Mouse (Mus musculus): Measurements from ENCODE around the gene Ddx11. TPM values are rescaled to one million over a fixed set of nuclear protein-coding genes. Genes with fewer than 3 reads are reported as not detected.

The Ddx11 gene
- polyA plus RNA-seq (2015; fragmentation: Nextera tagmentation; extraction: Ambion mirVana), result 6.4 and 6.5 TPM in 2 replicates

DNA sequence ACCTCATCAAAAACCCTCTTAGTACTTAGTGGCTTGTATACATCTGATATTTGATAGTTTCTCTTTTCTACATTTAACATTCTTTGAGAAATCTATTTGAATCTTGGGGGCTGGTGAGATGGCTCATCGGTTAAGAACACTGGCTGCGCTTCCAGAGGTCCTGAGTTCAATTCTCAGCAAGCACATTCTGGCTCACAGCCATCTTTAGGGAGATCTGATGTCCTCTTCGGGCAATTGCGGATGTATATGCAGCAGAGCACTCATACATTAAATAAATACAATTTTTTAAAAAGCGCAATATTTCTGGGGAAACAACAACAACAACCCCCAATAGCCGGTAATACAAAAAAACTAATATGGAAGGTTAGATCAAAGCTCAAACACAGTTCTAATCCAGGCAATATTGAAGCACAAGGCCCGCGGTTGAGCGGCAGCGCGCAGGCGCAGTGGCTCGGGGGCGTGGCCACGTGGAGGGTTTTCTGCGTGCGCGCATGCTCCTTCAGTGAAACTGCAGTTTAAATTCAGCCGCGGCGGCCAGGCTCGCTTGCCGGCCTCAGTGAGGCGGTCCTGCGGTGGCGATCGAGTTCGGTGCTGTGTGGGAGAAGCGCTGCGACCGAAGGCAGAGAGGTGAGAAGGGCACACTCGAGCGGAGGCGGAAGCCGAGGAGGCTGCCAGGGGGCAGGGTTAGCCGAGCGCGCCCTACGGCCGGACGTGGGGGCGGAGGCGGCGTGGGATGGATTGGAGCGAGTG, at the start of gene Ddx11:
Gene Ddx11, plus strand, starts transcription at position 455 of the 750 bp plus-strand sequence.
- peaks cover 40% of the 10 kb centered on the region for H3K36me3 ChIP-seq (replicated peaks)
- peaks cover 30% of the 10 kb centered on the region for H3K4me1 ChIP-seq (replicated peaks)
- H3K27ac ChIP-seq (replicated peaks), result peak within 1 kb of the TSS; percentile 92
- ATAC-seq (ENCODE audit: insufficient read depth), result peak; percentile 88
- no peaks in the 10 kb centered on the region for H3K27me3 ChIP-seq
- WGBS (ENCODE audit: insufficient replicate concordance), result 4% methylated on average over 45 of the region's 45 CpGs
- peak within 1 kb of the TSS; percentile 78 for H3K4me2 ChIP-seq
- H3K4me3 ChIP-seq (replicated peaks), result peak within 1 kb of the TSS; percentile 93
- H3K9me3 ChIP-seq (replicated peaks), result no peaks in the 10 kb centered on the region
- H3K9ac ChIP-seq, result peak within 1 kb of the TSS; percentile 82

DNA sequence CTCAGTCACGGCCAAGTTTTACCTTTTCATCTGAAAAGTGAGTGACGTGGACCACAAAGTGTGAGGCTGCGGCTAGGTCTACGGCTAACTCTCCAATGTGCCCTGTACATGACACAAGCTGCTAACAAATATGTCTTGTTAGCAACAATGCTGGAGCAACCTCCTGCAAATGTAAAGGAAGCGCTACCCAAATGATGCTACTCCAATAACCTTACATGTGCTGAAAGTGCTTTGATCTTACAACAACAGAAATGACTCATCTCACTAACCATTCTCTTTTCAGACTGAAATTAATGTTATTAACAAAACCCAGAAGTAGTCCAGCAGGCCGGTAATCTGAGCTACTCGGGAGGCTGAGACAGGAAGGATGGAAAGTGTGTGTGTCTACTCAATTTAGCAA, 49.3 kb upstream of the Ddx11 start:
- 71% methylated on average over 7 of the region's 7 CpGs for WGBS (ENCODE audit: insufficient replicate concordance)

GRCm38 (mm10) chr17:66075827-66076173, 47.5 kb upstream of the Ddx11 start:
- Histone ChIP-seq H3K36me3 (replicated peaks) (peaks cover 13% of the 10 kb centered on the region), H3K9ac (peak overlapping the region; percentile 80), H3K27ac (replicated peaks) (peak overlapping the region; percentile 99), H3K27me3 (no peaks in the 10 kb centered on the region), H3K9me3 (replicated peaks) (no peaks in the 10 kb centered on the region), H3K4me1 (replicated peaks) (peaks cover 32% of the 10 kb centered on the region), H3K4me3 (replicated peaks) (peak overlapping the region; percentile 97), H3K4me2 (peak overlapping the region; percentile 98)
- WGBS (ENCODE audit: insufficient replicate concordance), result 6% methylated on average over 12 of the region's 12 CpGs
- ATAC-seq (ENCODE audit: insufficient read depth), result no peak

More for the DNA sequence above, 49.3 kb upstream of the Ddx11 start:
- Histone ChIP-seq H3K4me3 (replicated peaks) (no peak overlapping the region), H3K36me3 (replicated peaks) (no peaks in the 10 kb centered on the region), H3K4me1 (replicated peaks) (peaks cover 32% of the 10 kb centered on the region), H3K27me3 (no peaks in the 10 kb centered on the region), H3K27ac (replicated peaks) (no peak overlapping the region), H3K9me3 (replicated peaks) (no peaks in the 10 kb centered on the region), H3K4me2 (no peak overlapping the region), H3K9ac (no peak overlapping the region)
- ATAC-seq (ENCODE audit: insufficient read depth), result no peak

DNA sequence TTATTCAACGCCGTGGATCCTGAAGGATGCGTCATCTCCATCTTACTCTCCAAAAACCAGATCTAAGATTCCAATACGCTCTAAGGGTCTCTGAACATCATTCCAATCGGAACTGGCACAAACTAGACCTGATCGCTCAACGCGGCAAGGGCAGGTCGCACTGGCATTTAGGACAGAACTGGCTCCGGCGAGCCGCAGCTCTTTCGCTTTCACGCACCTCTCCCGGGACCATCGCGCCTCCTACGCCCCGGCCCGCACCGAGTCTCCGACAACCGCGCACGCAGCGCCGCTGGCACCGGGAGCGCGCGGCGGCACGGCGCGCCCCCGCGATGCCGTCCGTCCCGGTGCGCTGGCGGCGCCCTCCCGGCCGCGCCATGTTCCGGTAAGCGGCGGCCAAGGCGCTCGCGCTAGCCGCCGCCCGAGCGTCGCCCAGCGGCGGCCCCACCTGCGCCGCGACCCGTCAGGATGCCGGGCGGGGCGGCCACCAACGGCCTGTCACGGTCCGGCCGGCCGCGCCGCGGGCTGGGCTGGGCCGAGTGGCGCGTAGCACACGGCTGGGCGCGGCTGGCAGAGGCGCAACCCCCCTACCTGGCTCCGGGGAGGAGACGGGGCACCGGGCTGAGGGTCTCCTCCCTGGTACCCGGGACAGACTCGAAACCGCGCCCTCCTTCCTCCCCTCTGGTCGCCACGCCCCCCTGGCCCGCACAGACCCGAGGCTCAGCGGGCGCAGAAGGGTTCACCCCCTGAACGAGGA, 47.0 kb upstream of the Ddx11 start:
- Histone ChIP-seq H3K36me3 (replicated peaks) (peaks cover 18% of the 10 kb centered on the region), H3K9ac (peak overlapping the region; percentile 80), H3K9me3 (replicated peaks) (no peaks in the 10 kb centered on the region), H3K27ac (replicated peaks) (peak overlapping the region; percentile 99), H3K27me3 (no peaks in the 10 kb centered on the region), H3K4me1 (replicated peaks) (peaks cover 32% of the 10 kb centered on the region), H3K4me2 (peak overlapping the region; percentile 98), H3K4me3 (replicated peaks) (peak overlapping the region; percentile 97)
- peak; percentile 81 for ATAC-seq (ENCODE audit: insufficient read depth)
- WGBS (ENCODE audit: insufficient replicate concordance), result under 1% methylated on average over 83 of the region's 95 CpGs

DNA sequence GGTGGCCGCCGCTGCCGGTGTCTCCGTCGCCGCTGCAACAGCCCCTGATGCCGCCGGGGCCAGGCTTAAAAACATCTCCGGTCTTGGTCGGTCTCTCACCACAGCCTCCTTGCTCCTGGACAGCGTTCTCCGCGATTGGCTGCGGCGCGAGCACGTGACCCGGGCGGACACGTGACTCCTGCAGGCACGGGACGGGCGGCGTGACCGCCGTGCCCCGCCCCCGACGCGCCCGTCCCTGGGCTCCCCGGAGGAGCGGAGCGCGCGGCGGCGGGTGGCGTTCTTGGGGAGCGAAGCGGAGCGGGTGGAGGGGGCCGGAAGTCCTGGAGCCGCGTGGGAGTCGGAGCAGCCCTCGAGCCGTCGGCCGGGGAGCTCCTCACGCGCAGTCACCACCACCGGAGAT, 46.4 kb upstream of the Ddx11 start, which contains the start of gene Ankrd12:
Gene Ankrd12, minus strand, starts transcription at position 156 of the 400 bp plus-strand sequence.
- peaks cover 24% of the 10 kb centered on the region for H3K36me3 ChIP-seq (replicated peaks)
- no peaks in the 10 kb centered on the region for H3K9me3 ChIP-seq (replicated peaks)
- peak; percentile 95 for ATAC-seq (ENCODE audit: insufficient read depth)
- H3K9ac ChIP-seq, result peak within 1 kb of the TSS; percentile 80
- H3K4me3 ChIP-seq (replicated peaks), result peak within 1 kb of the TSS; percentile 97
- H3K27me3 ChIP-seq, result no peaks in the 10 kb centered on the region
- peak within 1 kb of the TSS; percentile 99 for H3K27ac ChIP-seq (replicated peaks)
- 2% methylated on average over 53 of the region's 53 CpGs for WGBS (ENCODE audit: insufficient replicate concordance)
- peaks cover 28% of the 10 kb centered on the region for H3K4me1 ChIP-seq (replicated peaks)
- H3K4me2 ChIP-seq, result peak within 1 kb of the TSS; percentile 98

DNA sequence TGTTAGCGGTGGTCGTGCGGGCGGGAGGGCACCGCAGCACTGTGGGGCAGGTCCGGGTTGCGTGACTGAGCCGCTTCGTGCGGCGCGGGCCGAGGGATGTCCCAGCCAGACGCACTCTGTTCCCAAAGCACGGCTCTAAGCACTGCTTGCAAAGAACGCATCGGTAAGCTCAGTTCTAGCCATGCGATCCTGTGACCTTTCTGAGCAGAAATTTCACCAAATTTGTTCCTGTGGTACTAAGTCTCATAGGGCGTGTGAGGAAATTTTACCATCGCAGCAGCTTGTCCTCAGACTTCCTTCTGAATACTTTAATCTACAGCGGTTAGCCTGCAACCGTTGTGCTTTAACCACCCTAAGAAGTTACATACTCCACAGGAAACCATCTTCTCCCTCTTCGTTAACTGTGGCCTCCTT, 45.9 kb upstream of the Ddx11 start:
- Histone ChIP-seq H3K4me1 (replicated peaks) (peaks cover 27% of the 10 kb centered on the region), H3K27me3 (no peaks in the 10 kb centered on the region), H3K27ac (replicated peaks) (peak overlapping the region; percentile 99), H3K9ac (peak overlapping the region; percentile 74), H3K4me3 (replicated peaks) (peak overlapping the region; percentile 97), H3K9me3 (replicated peaks) (no peaks in the 10 kb centered on the region), H3K4me2 (peak overlapping the region; percentile 98), H3K36me3 (replicated peaks) (peaks cover 24% of the 10 kb centered on the region)
- WGBS (ENCODE audit: insufficient replicate concordance), result under 1% methylated on average over 23 of the region's 23 CpGs
- ATAC-seq (ENCODE audit: insufficient read depth), result peak; percentile 33

DNA sequence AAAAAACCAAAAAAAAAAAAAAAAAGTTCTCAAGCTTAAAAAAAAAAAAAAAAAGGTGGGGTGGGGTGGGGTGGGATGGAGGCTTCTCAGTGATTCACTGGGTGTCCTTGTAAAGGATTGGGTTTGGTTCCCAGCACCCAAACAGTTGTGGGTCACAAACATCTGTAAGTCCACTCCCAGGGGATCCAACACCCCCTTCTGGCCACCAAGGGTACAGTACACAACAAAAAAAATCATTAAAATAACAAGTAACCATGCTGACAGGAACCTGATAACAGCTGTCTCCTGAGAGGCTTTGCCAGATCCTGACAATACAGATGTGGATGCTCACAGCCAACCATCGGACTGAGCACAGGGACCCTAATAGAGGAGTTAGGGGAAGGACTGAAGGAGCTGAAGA, 38.8 kb upstream of the Ddx11 start:
- Histone ChIP-seq H3K4me1 (replicated peaks) (no peaks in the 10 kb centered on the region), H3K9ac (no peak overlapping the region), H3K36me3 (replicated peaks) (peaks cover 63% of the 10 kb centered on the region), H3K4me3 (replicated peaks) (no peak overlapping the region), H3K9me3 (replicated peaks) (no peaks in the 10 kb centered on the region), H3K27ac (replicated peaks) (no peak overlapping the region), H3K4me2 (no peak overlapping the region), H3K27me3 (no peaks in the 10 kb centered on the region)
- no peak for ATAC-seq (ENCODE audit: insufficient read depth)
- 54% methylated on average over 1 of the region's 1 CpGs for WGBS (ENCODE audit: insufficient replicate concordance)

DNA sequence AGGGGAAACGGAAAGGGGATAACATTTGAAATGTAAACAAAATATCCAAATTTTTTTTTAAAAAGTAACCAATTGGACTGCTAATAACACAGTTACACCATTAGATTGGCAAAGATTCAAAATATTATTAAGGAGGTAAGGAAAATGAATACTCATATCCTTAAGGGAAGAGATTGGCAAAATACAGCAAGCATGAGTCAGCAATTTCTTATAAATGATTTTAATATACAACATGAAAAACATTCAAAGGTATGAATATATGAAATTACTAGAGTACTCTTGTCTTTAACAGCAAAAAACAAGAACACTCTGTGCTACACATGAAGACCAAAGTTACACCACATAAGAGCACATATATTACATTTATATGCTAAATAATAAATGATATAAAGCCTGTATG, 38.3 kb upstream of the Ddx11 start:
- Histone ChIP-seq H3K36me3 (replicated peaks) (peaks cover 61% of the 10 kb centered on the region), H3K9ac (no peak overlapping the region), H3K27me3 (no peaks in the 10 kb centered on the region), H3K4me2 (no peak overlapping the region), H3K9me3 (replicated peaks) (no peaks in the 10 kb centered on the region), H3K4me1 (replicated peaks) (no peaks in the 10 kb centered on the region), H3K4me3 (replicated peaks) (no peak overlapping the region), H3K27ac (replicated peaks) (no peak overlapping the region)
- 90% methylated on average over 1 of the region's 1 CpGs for WGBS (ENCODE audit: insufficient replicate concordance)
- no peak for ATAC-seq (ENCODE audit: insufficient read depth)

GRCm38 (mm10) chr17:66090251-66090650, 33.1 kb upstream of the Ddx11 start:
- Histone ChIP-seq H3K36me3 (replicated peaks) (peaks cover 41% of the 10 kb centered on the region), H3K9me3 (replicated peaks) (no peaks in the 10 kb centered on the region), H3K27me3 (no peaks in the 10 kb centered on the region), H3K4me3 (replicated peaks) (no peak overlapping the region), H3K9ac (no peak overlapping the region), H3K27ac (replicated peaks) (no peak overlapping the region), H3K4me2 (no peak overlapping the region), H3K4me1 (replicated peaks) (no peaks in the 10 kb centered on the region)
- no peak for ATAC-seq (ENCODE audit: insufficient read depth)

- no peak for ATAC-seq (ENCODE audit: insufficient read depth)
- no peaks in the 10 kb centered on the region for H3K4me1 ChIP-seq (replicated peaks)
- 86% methylated on average over 2 of the region's 2 CpGs for WGBS (ENCODE audit: insufficient replicate concordance)
Observed at GRCm38 (mm10) chr17:66091392-66091791, 31.9 kb upstream of the Ddx11 start.

GRCm38 (mm10) chr17:66092065-66092464, 31.3 kb upstream of the Ddx11 start:
- Histone ChIP-seq H3K4me2 (no peak overlapping the region), H3K4me1 (replicated peaks) (peaks cover 4% of the 10 kb centered on the region; the same call in 1 of the 2 replicates), H3K27me3 (no peaks in the 10 kb centered on the region), H3K4me3 (replicated peaks) (no peak overlapping the region), H3K9ac (no peak overlapping the region), H3K27ac (replicated peaks) (no peak overlapping the region), H3K9me3 (replicated peaks) (no peaks in the 10 kb centered on the region), H3K36me3 (replicated peaks) (peaks cover 28% of the 10 kb centered on the region)
- 89% methylated on average over 2 of the region's 2 CpGs for WGBS (ENCODE audit: insufficient replicate concordance)
- no peak for ATAC-seq (ENCODE audit: insufficient read depth)

More at GRCm38 (mm10) chr17:66091392-66091791, 31.9 kb upstream of the Ddx11 start:
- Histone ChIP-seq H3K9ac (no peak overlapping the region), H3K36me3 (replicated peaks) (peaks cover 32% of the 10 kb centered on the region), H3K4me2 (no peak overlapping the region), H3K4me3 (replicated peaks) (no peak overlapping the region), H3K27me3 (no peaks in the 10 kb centered on the region), H3K9me3 (replicated peaks) (no peaks in the 10 kb centered on the region), H3K27ac (replicated peaks) (no peak overlapping the region)
